Mouse (Mus musculus) right cerebral cortex, postnatal 36 days (tissue): ENCODE data around the gene Rpap3.
A peak's percentile ranks its signal among the peaks of the same experiment; 100 is the strongest.

Source experiments
- DNase-seq, 2 experiments: peaks; one replicate each; pipeline ENCODE4 v3.0.0; 2022; ENCODE audit warnings: low spot score in 2 of 2, mixed read lengths in 1 of 2

Rpap3 gene

DNA sequence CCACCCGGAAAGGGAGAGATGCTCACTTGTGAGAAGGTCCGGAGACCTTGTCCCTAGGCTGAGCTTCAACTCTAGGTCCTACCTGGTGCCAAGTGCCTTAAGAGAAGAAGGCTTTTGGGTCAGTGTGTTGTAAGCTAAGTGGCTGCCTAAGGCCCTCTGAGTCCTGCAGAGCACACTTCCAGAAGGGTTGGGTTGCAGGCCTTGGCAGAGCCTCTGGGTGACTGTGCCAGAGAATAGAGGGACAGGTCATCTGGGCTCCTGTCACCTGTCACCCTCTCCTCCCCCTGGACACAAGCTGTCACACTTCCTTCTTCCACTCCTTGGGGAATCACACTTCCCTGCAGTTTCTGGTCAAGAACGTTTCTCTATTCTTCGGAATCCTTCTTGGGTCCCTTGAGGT lies 55.9 kb downstream of the Rpap3 start:
- no peak for DNase-seq

DNA sequence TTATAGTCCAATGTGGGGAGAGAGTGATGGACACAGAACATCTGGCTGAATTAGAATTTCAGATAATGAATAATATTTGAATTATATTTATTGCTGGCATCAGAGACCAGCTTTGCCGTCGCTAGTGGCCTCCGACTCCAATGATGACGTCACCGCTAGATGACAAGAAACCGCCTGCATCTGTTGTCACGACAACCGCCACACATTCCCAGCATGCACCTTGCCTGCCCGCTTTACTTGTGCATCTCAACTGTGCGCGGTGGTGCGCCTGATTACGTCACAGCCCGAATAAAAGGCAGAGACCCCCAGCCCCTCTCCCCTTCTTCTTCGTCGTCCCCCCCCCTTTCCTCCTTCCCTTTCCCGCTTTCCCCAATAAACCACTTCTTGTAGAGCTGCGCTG lies 57.4 kb downstream of the Rpap3 start:
- peak; percentile 51 to 66 for DNase-seq

DNA sequence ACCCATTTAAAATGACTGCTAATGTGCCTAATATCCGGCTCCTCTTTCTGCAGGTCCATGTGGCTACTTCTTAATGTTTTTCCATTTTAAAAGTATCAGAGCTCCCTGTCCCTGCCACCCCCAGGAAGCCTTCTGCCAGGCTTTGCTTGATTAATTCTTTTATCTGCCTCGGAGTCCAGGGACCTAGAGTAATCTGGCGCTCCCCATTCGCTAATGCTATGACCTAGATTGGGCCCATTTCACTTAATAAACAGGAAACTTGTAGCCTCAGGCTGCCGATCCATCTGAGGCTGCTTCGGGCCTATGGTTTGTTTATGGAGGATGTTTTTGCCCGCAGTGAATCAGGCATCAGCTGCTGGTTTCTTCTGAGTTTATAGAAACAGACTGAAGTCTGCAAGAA lies 59.2 kb downstream of the Rpap3 start:
- DNase-seq = no peak

DNA sequence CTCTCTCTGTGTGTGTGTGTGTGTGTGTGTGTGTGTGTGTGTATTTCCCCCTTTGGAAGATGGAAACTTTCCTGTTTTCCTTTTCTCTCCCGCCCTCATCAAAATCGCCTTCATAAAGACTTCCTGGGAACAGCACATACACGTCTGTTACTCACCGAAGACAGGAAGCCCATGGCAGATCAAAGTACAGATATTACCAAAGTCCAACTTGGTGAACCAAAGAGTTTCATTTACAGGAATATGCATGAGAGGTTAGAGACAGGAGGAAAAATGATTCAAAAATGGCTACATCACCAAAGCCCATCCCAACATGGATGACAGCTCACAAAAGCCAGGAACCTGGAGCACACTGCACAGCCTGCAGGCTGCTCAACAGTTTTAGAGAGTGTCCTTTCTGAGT lies 61.6 kb downstream of the Rpap3 start:
- no peak for DNase-seq
